Mouse (Mus musculus): ENCODE measurements around the gene Taar7f. TPM values are rescaled to one million over a fixed set of nuclear protein-coding genes. Genes with fewer than 3 reads are reported as not detected.
"Not testable (repeated sequence)": the region's sequence is repeated elsewhere in the genome, so short reads cannot be mapped to it uniquely, and the experiment has no call there.

Taar7f gene
- polyA plus RNA-seq, 1 experiment from 2014 or later: not detected

GRCm38 (mm10) chr10:24085936-24086335, 36.6 kb downstream of the Taar7f start:
- Histone ChIP-seq H3K4me1 (ENCODE audit: insufficient read depth) (peaks cover 4% of the 10 kb centered on the region; the same call in 1 of the 2 replicates), H3K4me3 (ENCODE audit: low read depth, low read length) (no peak overlapping the region), H3K9ac (replicated peaks) (no peak overlapping the region), H3K27me3 (ENCODE audit: insufficient read depth, low read length) (no peaks in the 10 kb centered on the region), H3K36me3 (replicated peaks; ENCODE audit: insufficient read depth, low read length) (no peaks in the 10 kb centered on the region), H3K4me2 (ENCODE audit: low read depth, low read length) (no peak overlapping the region), H3K9me3 (ENCODE audit: low read length) (no peaks in the 10 kb centered on the region), H3K27ac (ENCODE audit: low read depth) (no peak overlapping the region; the same call in 1 of the 2 replicates)
- TF ChIP-seq EP300 (IDR thresholded peaks at IDR 0.05; ENCODE audit: low read depth) (no peak), CTCF (IDR thresholded peaks at IDR 0.05; ENCODE audit: low read depth) (no peak)
- no peak for ATAC-seq
- WGBS (ENCODE audit: insufficient replicate concordance): 69% methylated on average over 5 of the region's 5 CpGs
- no peak for DNase-seq

- Histone ChIP-seq H3K4me1 (ENCODE audit: insufficient read depth) (peaks cover 4% of the 10 kb centered on the region; the same call in 1 of the 2 replicates), H3K27me3 (ENCODE audit: insufficient read depth, low read length) (no peaks in the 10 kb centered on the region), H3K36me3 (replicated peaks; ENCODE audit: insufficient read depth, low read length) (no peaks in the 10 kb centered on the region), H3K27ac (ENCODE audit: low read depth) (no peak overlapping the region; the same call in 1 of the 2 replicates), H3K9ac (replicated peaks) (no peak overlapping the region), H3K4me3 (ENCODE audit: low read depth, low read length) (no peak overlapping the region), H3K9me3 (ENCODE audit: low read length) (no peaks in the 10 kb centered on the region), H3K4me2 (ENCODE audit: low read depth, low read length) (no peak overlapping the region)
- no peak for DNase-seq
- peak; percentile 60 for ATAC-seq
- TF ChIP-seq CTCF (IDR thresholded peaks at IDR 0.05; ENCODE audit: low read depth): no peak
- no peak for TF ChIP-seq EP300 (IDR thresholded peaks at IDR 0.05; ENCODE audit: low read depth)
- 43% methylated on average over 5 of the region's 5 CpGs for whole genome bisulfite sequencing (ENCODE audit: insufficient replicate concordance)
Measured at GRCm38 (mm10) chr10:24086555-24086954, 37.2 kb downstream of the Taar7f start.

GRCm38 (mm10) chr10:24087168-24087567, 37.9 kb downstream of the Taar7f start:
- Histone ChIP-seq H3K4me2 (ENCODE audit: low read depth, low read length) (no peak overlapping the region), H3K9me3 (ENCODE audit: low read length) (no peaks in the 10 kb centered on the region), H3K4me1 (ENCODE audit: insufficient read depth) (peaks cover 4% of the 10 kb centered on the region; the same call in 1 of the 2 replicates), H3K9ac (replicated peaks) (no peak overlapping the region), H3K27ac (ENCODE audit: low read depth) (no peak overlapping the region), H3K4me3 (ENCODE audit: low read depth, low read length) (no peak overlapping the region), H3K36me3 (replicated peaks; ENCODE audit: insufficient read depth, low read length) (no peaks in the 10 kb centered on the region), H3K27me3 (ENCODE audit: insufficient read depth, low read length) (no peaks in the 10 kb centered on the region)
- TF ChIP-seq CTCF (IDR thresholded peaks at IDR 0.05; ENCODE audit: low read depth): no peak
- no peak for TF ChIP-seq EP300 (IDR thresholded peaks at IDR 0.05; ENCODE audit: low read depth)
- DNase-seq (no peak), ATAC-seq (peak; percentile 91)
- WGBS (ENCODE audit: insufficient replicate concordance): 69% methylated on average over 2 of the region's 2 CpGs

- TF ChIP-seq EP300 (IDR thresholded peaks at IDR 0.05; ENCODE audit: low read depth) (no peak), CTCF (IDR thresholded peaks at IDR 0.05; ENCODE audit: low read depth) (no peak)
- H3K27me3 ChIP-seq (ENCODE audit: insufficient read depth, low read length): no peaks in the 10 kb centered on the region
- no peak within 1 kb of the TSS for H3K9ac ChIP-seq (replicated peaks)
- ATAC-seq (no peak), DNase-seq (no peak)
- WGBS (ENCODE audit: insufficient replicate concordance): 51% methylated on average over 2 of the region's 2 CpGs
- H3K36me3 ChIP-seq (replicated peaks; ENCODE audit: insufficient read depth, low read length): no peaks in the 10 kb centered on the region
- 0 out of 2 replicates have a peak, but pooled peaks cover 2% of the 10 kb centered on the region for H3K4me1 ChIP-seq (ENCODE audit: insufficient read depth)
- H3K27ac ChIP-seq (ENCODE audit: low read depth): no peak within 1 kb of the TSS
- H3K4me3 ChIP-seq (ENCODE audit: low read depth, low read length): no peak within 1 kb of the TSS
- H3K4me2 ChIP-seq (ENCODE audit: low read depth, low read length): no peak within 1 kb of the TSS
- H3K9me3 ChIP-seq (ENCODE audit: low read length): no peaks in the 10 kb centered on the region
Measured at GRCm38 (mm10) chr10:24092194-24092593, 42.9 kb downstream of the Taar7f start, which contains the start of gene Taar8b. TSS of gene Taar8b (minus strand) at chr10:24092294.

- ATAC-seq: peak; percentile 69; the same call in 1 of the 2 replicates
- not testable (repeated sequence) for H3K4me3 ChIP-seq (ENCODE audit: low read depth, low read length); H3K27me3 ChIP-seq (ENCODE audit: insufficient read depth, low read length); H3K27ac ChIP-seq (ENCODE audit: low read depth); H3K9ac ChIP-seq (replicated peaks); H3K4me1 ChIP-seq (ENCODE audit: insufficient read depth); H3K36me3 ChIP-seq (replicated peaks; ENCODE audit: insufficient read depth, low read length); DNase-seq; H3K9me3 ChIP-seq (ENCODE audit: low read length); H3K4me2 ChIP-seq (ENCODE audit: low read depth, low read length)
- 44% methylated on average over 2 of the region's 2 CpGs for WGBS (ENCODE audit: insufficient replicate concordance)
Measured at GRCm38 (mm10) chr10:24097010-24097409, 47.7 kb downstream of the Taar7f start.

Other genes with a start within 250 kb of the Taar7f start
- gene Vnn3, start 198.0 kb upstream of the Taar7f start, polyA plus RNA-seq (2015; fragmentation: Nextera tagmentation; extraction: Ambion mirVana): 129 and 137 TPM in 2 replicates
- gene Vnn1, start 154.8 kb upstream of the Taar7f start, polyA plus RNA-seq (2015; fragmentation: Nextera tagmentation; extraction: Ambion mirVana): 13.9 and 20.5 TPM in 2 replicates
- not detected in 2 replicates for gene Taar1, start 129.2 kb upstream of the Taar7f start, polyA plus RNA-seq (2015; fragmentation: Nextera tagmentation; extraction: Ambion mirVana)
- not detected in 2 replicates for gene Taar2, start 110.9 kb upstream of the Taar7f start, polyA plus RNA-seq (2015; fragmentation: Nextera tagmentation; extraction: Ambion mirVana)
- not detected in 2 replicates for gene Taar3, start 100.0 kb upstream of the Taar7f start, polyA plus RNA-seq (2015; fragmentation: Nextera tagmentation; extraction: Ambion mirVana)
- not detected in 2 replicates for gene Taar4, start 89.0 kb upstream of the Taar7f start, polyA plus RNA-seq (2015; fragmentation: Nextera tagmentation; extraction: Ambion mirVana)
- not detected in 2 replicates for gene Taar5, start 78.8 kb upstream of the Taar7f start, polyA plus RNA-seq (2015; fragmentation: Nextera tagmentation; extraction: Ambion mirVana)
- gene Taar6, start 63.9 kb upstream of the Taar7f start, polyA plus RNA-seq (2015; fragmentation: Nextera tagmentation; extraction: Ambion mirVana): not detected in 2 replicates
- not detected in 2 replicates for gene Taar7a, start 56.0 kb upstream of the Taar7f start, polyA plus RNA-seq (2015; fragmentation: Nextera tagmentation; extraction: Ambion mirVana)
- not detected in 2 replicates for gene Taar7b, start 49.6 kb upstream of the Taar7f start, polyA plus RNA-seq (2015; fragmentation: Nextera tagmentation; extraction: Ambion mirVana)
- gene Taar7d, start 22.3 kb upstream of the Taar7f start, polyA plus RNA-seq (2015; fragmentation: Nextera tagmentation; extraction: Ambion mirVana): not detected in 2 replicates
- gene Taar7e, start 11.9 kb upstream of the Taar7f start, polyA plus RNA-seq (2015; fragmentation: Nextera tagmentation; extraction: Ambion mirVana): not detected in 2 replicates
- gene Taar8a, start 27.0 kb downstream of the Taar7f start, polyA plus RNA-seq (2015; fragmentation: Nextera tagmentation; extraction: Ambion mirVana): not detected in 2 replicates
- not detected in 2 replicates for gene Taar8b, start 42.8 kb downstream of the Taar7f start, polyA plus RNA-seq (2015; fragmentation: Nextera tagmentation; extraction: Ambion mirVana)
- gene Taar8c, start 52.4 kb downstream of the Taar7f start, polyA plus RNA-seq (2015; fragmentation: Nextera tagmentation; extraction: Ambion mirVana): not detected in 2 replicates
- gene Taar9, start 60.0 kb downstream of the Taar7f start, polyA plus RNA-seq (2015; fragmentation: Nextera tagmentation; extraction: Ambion mirVana): not detected in 2 replicates
- 33.7 and 35.7 TPM in 2 replicates for gene Stx7, start 99.8 kb downstream of the Taar7f start, polyA plus RNA-seq (2015; fragmentation: Nextera tagmentation; extraction: Ambion mirVana)
- 0.04 TPM in 1 of 2 replicates, not detected in the other for gene Moxd1, start 174.0 kb downstream of the Taar7f start, polyA plus RNA-seq (2015; fragmentation: Nextera tagmentation; extraction: Ambion mirVana)

All from liver, postnatal 0 days (tissue).